Mouse (Mus musculus) lung, adult 18-20 months (tissue): ENCODE results near the gene Golm1.
"Not testable (repeated sequence)": the region's sequence is repeated elsewhere in the genome, so short reads cannot be mapped to it uniquely, and the experiment has no call there.

Experiments
- DNase-seq, 2 experiments: peaks; one replicate each; pipeline ENCODE4 v3.0.0; 2022; ENCODE audit warnings: mixed read lengths in 2 of 2

Golm1 gene

DNA sequence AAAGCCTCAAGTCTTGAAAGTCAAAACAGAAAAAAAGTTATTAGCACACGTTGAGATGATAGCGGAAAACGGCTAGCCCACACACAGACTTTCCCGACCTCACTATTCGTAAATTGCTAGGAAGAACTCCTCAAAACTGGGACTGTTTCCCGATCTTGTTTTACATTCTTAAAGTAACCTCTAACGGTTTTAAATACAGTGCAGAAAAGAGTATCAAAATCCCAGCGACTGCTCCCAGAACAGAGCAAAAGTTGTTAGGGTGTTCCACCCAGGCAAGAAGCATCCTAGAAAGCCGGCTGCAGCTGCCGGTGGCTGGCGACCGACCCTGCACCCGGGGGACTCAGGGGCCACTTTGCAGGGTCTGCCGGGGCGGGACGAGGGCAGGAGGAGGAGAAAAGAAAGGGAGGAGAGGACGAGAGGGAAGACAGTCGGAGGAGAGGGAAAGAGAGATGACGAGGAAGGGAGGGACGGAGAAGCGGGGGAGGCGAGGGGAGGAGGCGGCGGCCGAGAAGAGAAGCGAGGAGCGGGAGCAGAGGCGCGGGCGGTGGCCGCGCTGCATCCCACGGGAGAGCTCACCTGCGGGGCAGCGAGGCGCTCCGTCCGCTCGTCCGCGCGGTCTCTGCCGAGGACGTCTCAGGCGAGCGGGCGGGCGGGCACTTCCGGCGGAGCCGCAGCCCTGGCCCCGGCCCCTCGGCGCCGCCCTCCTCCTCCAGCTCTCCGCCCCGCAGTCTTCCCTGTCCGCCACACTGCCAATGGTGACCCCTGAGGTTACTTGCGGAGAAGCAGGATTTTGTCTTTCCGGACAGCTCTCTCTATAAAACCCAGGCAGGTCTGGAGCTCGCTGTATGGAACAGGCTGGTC lies at the start of gene Golm1:
TSS of gene Golm1 (minus strand) at position 661 of the 861 bp plus-strand sequence.
- DNase-seq, result peak; percentile 73 to 79

GRCm38 (mm10) chr13:59722089-59722488 lies 46.5 kb upstream of the Golm1 start:
- DNase-seq, result not testable (repeated sequence)

DNA sequence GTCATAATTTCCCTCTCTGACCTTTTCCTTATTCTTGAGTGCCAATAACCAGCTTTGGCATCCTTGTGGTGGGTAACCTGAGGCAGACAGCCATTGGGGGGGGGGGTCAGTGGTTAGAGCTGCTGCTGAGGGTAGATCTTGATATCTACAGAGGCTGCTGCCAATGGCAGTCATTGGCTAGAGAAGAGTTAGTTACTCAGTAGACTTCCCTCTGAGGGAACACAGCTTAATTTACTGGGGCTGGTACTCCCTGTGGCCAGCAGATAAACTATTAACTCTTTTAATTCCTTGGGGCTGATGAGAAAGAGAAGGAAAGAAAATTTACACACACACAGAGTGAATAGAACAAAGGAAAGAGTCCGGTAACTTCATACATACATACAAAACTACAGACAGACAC lies 43.9 kb upstream of the Golm1 start:
- no peak for DNase-seq

DNA sequence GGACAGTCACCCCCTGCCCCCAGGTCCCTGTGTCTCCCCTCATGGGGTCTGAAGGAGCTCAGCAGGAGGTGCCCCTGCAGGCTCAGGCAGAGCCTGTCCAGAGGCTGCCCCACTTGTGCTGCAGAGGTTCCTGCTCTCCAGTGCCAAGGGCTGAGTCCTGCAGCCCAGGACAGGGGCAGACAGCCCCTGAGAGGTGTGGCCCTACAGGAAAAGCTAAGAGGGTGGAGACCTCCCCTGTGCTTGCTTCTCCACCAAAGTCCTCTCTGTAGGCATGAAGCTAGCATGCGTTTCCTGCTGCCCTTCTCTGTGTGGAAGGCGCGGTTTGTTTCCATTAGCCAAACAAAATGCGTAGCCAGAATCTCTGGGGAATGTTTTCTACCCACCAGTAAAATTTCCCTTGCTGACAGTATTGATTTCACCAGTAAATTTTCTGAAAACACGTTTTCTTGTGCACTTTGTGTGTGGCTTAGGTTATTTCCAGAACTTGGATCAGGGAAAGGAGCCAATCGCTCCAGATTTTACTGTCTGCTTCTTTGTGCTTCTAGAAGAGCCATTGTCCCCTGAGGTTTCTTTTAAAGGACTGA lies 43.3 kb upstream of the Golm1 start:
- DNase-seq, result peak; percentile 28 to 47

GRCm38 (mm10) chr13:59713710-59714109 lies 38.1 kb upstream of the Golm1 start:
- no peak for DNase-seq

GRCm38 (mm10) chr13:59711984-59712383 lies 36.4 kb upstream of the Golm1 start, which contains the start of gene Spata31d1b:
Gene Spata31d1b, plus strand, starts transcription at chr13:59712284.
- DNase-seq, result not testable (repeated sequence)

GRCm38 (mm10) chr13:59710230-59710629 lies 34.6 kb upstream of the Golm1 start, which contains the start of gene Spata31d1a:
Gene Spata31d1a, minus strand, starts transcription at chr13:59710330.
- no peak for DNase-seq

- DNase-seq, result peak; percentile 29 to 60
Measured at GRCm38 (mm10) chr13:59704562-59704961, 29.0 kb upstream of the Golm1 start.

GRCm38 (mm10) chr13:59703514-59703913 lies 27.9 kb upstream of the Golm1 start:
- DNase-seq, result no peak

DNA sequence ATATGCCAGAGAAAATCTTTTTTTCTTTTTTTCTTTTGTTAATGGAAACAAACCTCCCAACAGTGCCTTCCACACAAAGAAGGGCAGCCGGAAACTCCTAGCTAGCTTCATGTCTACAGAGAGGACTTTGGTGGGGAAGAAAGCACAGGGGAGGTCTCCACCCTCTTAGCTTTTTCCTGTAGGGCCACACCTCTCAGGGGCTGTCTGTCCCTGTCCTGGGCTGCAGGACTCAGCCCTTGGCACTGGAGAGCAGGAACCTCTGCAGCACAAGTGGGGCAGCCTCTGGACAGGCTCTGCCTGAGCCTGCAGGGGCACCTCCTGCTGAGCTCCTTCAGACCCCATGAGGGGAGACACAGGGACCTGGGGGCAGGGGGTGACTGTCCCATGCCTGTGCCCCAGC lies 24.5 kb upstream of the Golm1 start:
- not testable (repeated sequence) for DNase-seq

- no peak for DNase-seq
Measured at GRCm38 (mm10) chr13:59699131-59699530, 23.5 kb upstream of the Golm1 start.

- DNase-seq, result no peak
Measured at GRCm38 (mm10) chr13:59695781-59696180, 20.2 kb upstream of the Golm1 start.

DNA sequence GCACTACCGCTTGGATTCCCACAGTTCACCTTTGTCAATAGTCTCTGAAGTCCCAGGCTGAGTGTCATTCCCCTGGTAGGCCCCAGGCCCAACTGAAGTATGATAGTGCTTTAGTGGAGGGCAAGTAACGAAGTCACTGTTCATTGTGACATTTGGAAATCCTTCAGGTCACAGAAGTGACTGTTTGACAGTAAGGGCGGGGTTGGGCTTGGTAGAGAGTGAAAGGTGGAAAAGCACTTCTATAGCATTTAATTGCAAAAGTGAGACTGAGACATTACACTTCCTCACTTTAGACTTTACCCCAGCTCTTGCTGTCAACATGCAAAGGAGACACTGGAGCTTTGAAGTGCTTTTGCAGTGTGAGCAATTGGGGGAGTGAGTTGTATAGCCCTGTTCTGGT lies 18.4 kb upstream of the Golm1 start, which contains the start of gene 4921517D22Rik:
TSS of gene 4921517D22Rik (minus strand) at position 101 of the 400 bp plus-strand sequence.
- no peak for DNase-seq

- no peak for DNase-seq
Measured at GRCm38 (mm10) chr13:59691478-59691877, 15.9 kb upstream of the Golm1 start.

DNA sequence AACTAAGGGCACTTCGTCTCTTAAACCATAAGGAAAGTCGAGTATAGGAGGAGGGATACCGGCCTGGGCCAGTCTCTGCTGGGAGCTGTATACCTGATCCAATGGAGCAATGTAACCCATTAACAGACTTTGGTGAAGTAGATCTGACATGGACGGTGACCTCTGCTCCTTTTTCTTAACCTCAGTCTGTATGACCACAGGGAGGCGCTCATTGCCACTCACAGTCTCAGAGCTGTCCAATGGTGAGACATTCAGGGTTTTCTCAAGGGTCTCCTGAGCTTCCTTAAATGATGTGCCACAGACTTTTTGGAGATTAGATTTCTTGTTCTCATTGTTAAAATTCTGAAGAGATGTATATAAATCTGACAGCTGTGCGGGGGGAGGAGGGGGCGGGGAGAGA lies 15.0 kb upstream of the Golm1 start:
- no peak for DNase-seq

DNA sequence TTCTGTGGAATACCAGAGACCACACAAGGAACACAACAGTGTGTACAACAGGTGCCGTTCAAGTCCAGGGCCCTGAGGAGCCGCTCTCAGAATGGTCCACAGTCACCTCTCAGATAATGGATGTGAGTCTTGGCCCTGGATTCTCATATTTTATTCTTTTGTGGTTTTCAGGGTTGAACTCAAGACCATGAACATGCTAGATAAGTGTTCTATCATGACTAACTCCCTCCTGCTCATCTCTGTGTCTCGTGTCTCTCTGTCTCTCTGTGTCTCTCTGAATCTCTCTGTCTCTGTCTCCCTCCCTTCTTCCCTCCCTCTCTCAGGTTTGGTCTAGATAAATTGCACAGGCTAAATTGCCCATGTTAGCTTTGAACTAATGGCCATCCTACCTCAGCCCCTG lies 14.2 kb upstream of the Golm1 start:
- no peak for DNase-seq

GRCm38 (mm10) chr13:59689313-59689712 lies 13.7 kb upstream of the Golm1 start:
- DNase-seq, result no peak

DNA sequence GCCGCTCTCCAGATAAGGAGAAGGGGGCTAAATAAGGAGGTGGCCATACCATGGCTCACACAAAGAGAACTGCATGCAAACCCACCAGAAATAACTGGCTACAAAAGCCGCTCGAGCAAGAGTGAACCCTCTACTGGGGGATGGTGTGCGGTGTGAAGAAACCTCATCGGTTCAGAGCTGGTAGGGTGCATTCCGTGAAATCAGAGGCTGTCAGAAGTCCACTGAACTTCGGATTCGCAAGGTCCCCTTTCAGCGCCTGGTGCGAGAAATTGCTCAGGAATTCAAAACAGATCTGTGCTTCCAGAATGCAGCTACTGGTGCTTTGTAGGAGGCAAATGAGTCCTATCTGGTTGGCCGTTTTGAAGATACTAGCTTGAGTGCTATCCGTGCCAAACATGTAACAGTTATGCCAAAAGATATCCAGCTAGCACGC lies 12.7 kb upstream of the Golm1 start:
- peak in 1 of 2 experiments; percentile 27 for DNase-seq

GRCm38 (mm10) chr13:59685236-59685635 lies 9.6 kb upstream of the Golm1 start:
- DNase-seq, result no peak

DNA sequence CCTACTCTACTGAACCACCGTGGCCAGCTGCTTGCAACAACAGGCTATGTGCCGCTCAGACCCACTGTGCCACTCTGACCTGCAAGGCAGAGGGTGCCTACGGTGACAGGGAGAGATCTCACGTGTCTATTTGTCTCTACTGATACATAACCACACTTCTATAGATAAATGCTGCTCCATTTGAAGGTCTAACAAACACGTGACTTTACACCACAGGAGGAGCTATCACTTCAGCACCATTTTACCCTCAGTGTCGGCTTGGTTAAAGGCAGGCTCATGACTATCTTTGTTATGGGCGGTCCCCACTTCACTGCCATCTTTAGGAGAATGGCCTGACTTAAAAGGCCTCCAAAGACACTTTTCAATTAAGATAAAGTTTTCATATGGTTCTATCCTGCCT lies 7.0 kb upstream of the Golm1 start:
- no peak for DNase-seq

DNA sequence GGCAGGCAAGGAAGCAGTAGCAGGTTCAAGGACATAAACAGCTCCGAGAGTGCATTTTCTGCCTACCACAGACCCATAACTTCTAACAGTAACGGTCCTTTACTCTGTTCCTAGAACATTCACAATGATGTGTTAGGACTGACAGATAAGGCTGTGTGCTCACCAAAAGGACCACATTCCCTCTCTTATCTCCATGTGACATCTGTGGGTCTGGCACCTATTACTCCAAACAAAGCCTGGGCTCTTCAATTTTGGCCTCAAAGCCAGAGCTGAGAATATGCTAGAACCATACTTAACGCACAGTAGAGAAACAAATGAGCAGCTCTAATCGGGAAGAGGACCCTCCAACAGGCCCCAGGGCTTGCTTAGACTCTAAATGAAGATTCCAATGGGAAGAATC lies 4.3 kb upstream of the Golm1 start:
- DNase-seq, result no peak

- DNase-seq, result no peak
Measured at GRCm38 (mm10) chr13:59679306-59679705, 3.7 kb upstream of the Golm1 start.

DNA sequence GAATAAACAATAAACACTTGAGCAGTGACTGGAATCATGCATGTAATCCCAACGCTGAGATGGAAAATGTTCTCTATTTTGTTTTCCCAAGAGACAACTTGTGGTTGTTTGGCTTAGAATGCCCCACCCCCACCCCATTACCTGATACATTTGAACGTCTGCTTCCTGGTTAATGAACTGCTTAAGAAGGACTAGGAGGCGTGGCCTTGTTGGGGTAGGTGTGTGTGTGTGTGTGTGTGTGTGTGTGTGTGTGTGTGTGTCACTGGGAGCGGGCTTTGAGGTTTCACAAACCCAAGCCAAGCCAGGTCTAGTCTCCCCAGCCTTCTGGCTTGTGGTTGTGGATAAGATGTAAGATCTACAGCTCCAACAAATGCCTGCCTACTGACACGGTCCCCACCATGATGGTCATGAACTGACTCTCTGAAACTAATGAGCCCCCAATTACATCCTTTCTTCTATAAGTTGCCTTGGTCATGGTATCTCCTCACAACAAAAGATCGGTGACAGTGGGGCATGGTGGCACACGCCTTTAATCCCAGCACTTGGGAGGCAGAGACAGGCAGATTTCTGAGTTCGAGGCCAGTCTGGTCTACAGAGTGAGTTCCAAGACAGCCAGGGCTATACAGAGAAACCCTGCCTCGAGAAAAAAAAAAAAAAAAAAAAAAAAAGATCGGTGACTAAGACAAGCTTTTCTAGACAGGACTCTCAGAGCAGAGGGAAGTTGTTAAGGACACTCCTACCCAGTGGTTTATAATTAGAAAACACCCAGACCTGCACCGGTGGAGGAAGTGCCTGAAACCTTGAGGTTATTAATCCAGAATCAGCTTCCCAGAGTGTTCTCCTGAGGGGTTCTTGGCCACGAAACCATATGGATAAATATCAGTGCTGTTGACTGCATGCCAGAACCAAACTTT lies 962 bp upstream of the Golm1 start:
- no peak for DNase-seq
